In genomic region chr11:61016866-61017398, GRCm38 (mm10) we compare ENCODE assay signal across 19 mouse cellular contexts. TPM values are rescaled to one million over a fixed set of nuclear protein-coding genes. Genes with fewer than 3 reads are reported as not detected.
DNase-seq lines count a peak whose midpoint lies in the region; ATAC-seq and TF ChIP-seq lines count a peak whose summit lies in the region.
"Had no signal": no experiment of that assay in that cellular context is flagged by ENCODE, and none has a peak within 500 bp of the region (broad histone marks: within the 10 kb centered on the region; RNA-seq: fewer than 3 reads in every experiment).

No protein-coding gene starts in this region.

- no peaks in the 10 kb centered on the region for H3K9me3 ChIP-seq in embryonic facial prominence, embryonic 14.5 days (ENCODE audit: control insufficient read depth, low read length)
- H3K9me3 ChIP-seq in heart, embryonic 16.5 days (replicated peaks; ENCODE audit: control insufficient read depth, low read length) = no peaks in the 10 kb centered on the region
- H3K9me3 ChIP-seq: limb, embryonic 12.5 days; liver, embryonic 12.5 days had no signal

- no peaks in the 10 kb centered on the region for H3K27me3 ChIP-seq in heart, adult 2 months (ENCODE audit: control insufficient read depth, insufficient read depth, low read length)
- peaks cover 17% of the 10 kb centered on the region for H3K27me3 ChIP-seq in embryonic facial prominence, embryonic 14.5 days (replicated peaks; ENCODE audit: control insufficient read depth, insufficient read depth, low read length)
- peaks cover 25% of the 10 kb centered on the region for H3K27me3 ChIP-seq in heart, embryonic 16.5 days (ENCODE audit: control insufficient read depth, insufficient read depth, low read length)

- no peaks in the 10 kb centered on the region for H3K79me2 ChIP-seq in heart, adult 2 months (replicated peaks; ENCODE audit: control insufficient read depth, insufficient read depth, low read length)

- no peaks in the 10 kb centered on the region for H3K36me3 ChIP-seq in heart, adult 2 months (ENCODE audit: control insufficient read depth, insufficient read depth, low read length)
- H3K36me3 ChIP-seq in embryonic facial prominence, embryonic 14.5 days (ENCODE audit: control insufficient read depth, insufficient read depth, low read length) = no peaks in the 10 kb centered on the region
- H3K36me3 ChIP-seq in heart, embryonic 16.5 days (ENCODE audit: control insufficient read depth, insufficient read depth) = no peaks in the 10 kb centered on the region
- H3K36me3 ChIP-seq: limb, embryonic 12.5 days; liver, embryonic 12.5 days had no signal

- H3K9ac ChIP-seq in heart, adult 2 months (ENCODE audit: low read depth, low read length) = 0 out of 2 replicates have a peak overlapping the region, but pooled peaks have one; percentile 22
- no peak overlapping the region for H3K9ac ChIP-seq in embryonic facial prominence, embryonic 14.5 days (ENCODE audit: low read depth, low read length)
- H3K9ac ChIP-seq in heart, embryonic 16.5 days (ENCODE audit: low read length) = peak overlapping the region; percentile 67
- H3K9ac ChIP-seq: hindbrain, embryonic 14.5 days; limb, embryonic 12.5 days; liver, embryonic 12.5 days had no signal

- intact Hi-C loops in heart, adult 2 months (cut with DNase I) = no loop called here
- intact Hi-C loops in heart, postnatal 25 days (cut with DNase I) = no loop called here
- intact Hi-C loops in left cerebral cortex, postnatal 36 days (cut with DNase I) = no loop called here

- H3K4me1 ChIP-seq in heart, adult 2 months (ENCODE audit: control insufficient read depth, insufficient read depth, low read length) = peaks cover 3% of the 10 kb centered on the region; the same call in 1 of the 2 replicates
- peaks cover 9% of the 10 kb centered on the region for H3K4me1 ChIP-seq in embryonic facial prominence, embryonic 14.5 days (ENCODE audit: control insufficient read depth, insufficient read depth, low read length)
- peaks cover 17% of the 10 kb centered on the region for H3K4me1 ChIP-seq in heart, embryonic 16.5 days (ENCODE audit: control insufficient read depth, insufficient read depth, low read length)

- no peak for ATAC-seq in embryonic facial prominence, embryonic 14.5 days (ENCODE audit: low read depth)
- ATAC-seq in heart, embryonic 16.5 days (replicated peaks; ENCODE audit: extremely low read depth, insufficient read depth, low FRiP score) = peak; percentile 43; the same call in 1 of the 2 replicates
- ATAC-seq: forebrain, embryonic 14.5 days; liver, embryonic 12.5 days had no signal

- DNase-seq in heart, adult 2 months = peak; percentile 39 to 44
- no peak for DNase-seq in heart, postnatal 25 days (ENCODE audit: low spot score)
- DNase-seq in embryo, embryonic 9.5 days (ENCODE audit: extremely low spot score) = peak; percentile 17
- peak; percentile 35 for DNase-seq in embryonic facial prominence, embryonic 14.5 days (ENCODE audit: low spot score)
- no peak for DNase-seq in adrenal gland, postnatal 10 days
- DNase-seq in left cerebral cortex, postnatal 36 days (ENCODE audit: low spot score in 2 of 2) = no peak
- DNase-seq: cerebellum, adult 9-10 months; kidney, adult 8-10 months; kidney, postnatal 25 days; layer of hippocampus, adult 9-11 months; lung, adult 2 months; thymus, postnatal 25 days had no signal

- no peak overlapping the region for H3K4me2 ChIP-seq in embryonic facial prominence, embryonic 14.5 days (ENCODE audit: low read depth, low read length)
- H3K4me2 ChIP-seq in heart, embryonic 16.5 days (ENCODE audit: low read depth, low read length) = peak overlapping the region; percentile 25; the same call in 1 of the 2 replicates
- H3K4me2 ChIP-seq: hindbrain, embryonic 14.5 days; limb, embryonic 12.5 days; liver, embryonic 12.5 days had no signal

- H3K27ac ChIP-seq in heart, adult 2 months = peak overlapping the region; percentile 69
- no peak overlapping the region for H3K27ac ChIP-seq in embryonic facial prominence, embryonic 14.5 days (replicated peaks; ENCODE audit: low read depth, low read length)
- peak overlapping the region; percentile 90 for H3K27ac ChIP-seq in heart, embryonic 16.5 days (ENCODE audit: low read length)
- H3K27ac ChIP-seq: hindbrain, embryonic 14.5 days; limb, embryonic 12.5 days; liver, embryonic 12.5 days had no signal

- TF ChIP-seq EP300 in heart, adult 2 months (IDR thresholded peaks at IDR 0.05; ENCODE audit: insufficient read depth, low read depth, low read length) = no peak

- TF ChIP-seq CTCF in heart, adult 2 months (IDR thresholded peaks at IDR 0.05) = no peak

- H3K4me3 ChIP-seq in heart, adult 2 months = no peak overlapping the region
- no peak overlapping the region for H3K4me3 ChIP-seq in embryonic facial prominence, embryonic 14.5 days (ENCODE audit: low read depth, low read length)
- no peak overlapping the region for H3K4me3 ChIP-seq in heart, embryonic 16.5 days (ENCODE audit: low read length)
- H3K4me3 ChIP-seq: erythroblast, embryonic 14.5 days; limb, embryonic 12.5 days; liver, embryonic 12.5 days; megakaryocyte, embryonic 14.5 days had no signal

- WGBS in heart, adult 2 months = 26% methylated on average over 8 of the region's 8 CpGs
- WGBS in embryonic facial prominence, embryonic 14.5 days = 28% methylated on average over 4 of the region's 8 CpGs
- WGBS in heart, embryonic 16.5 days = 20% methylated on average over 8 of the region's 8 CpGs

- no peak for TF ChIP-seq POLR2A in heart, adult 2 months (IDR thresholded peaks at IDR 0.05; ENCODE audit: insufficient read depth, low read depth, low read length)

RNA-seq across cellular contexts. Expression of gene Kcnj12, which starts 5.4 kb away (rescaled TPM):
- 10 to 100 TPM; 26.7 to 35.7 TPM for total RNA-seq in heart, adult 2 months (2021)
- 29.5 and 42.6 TPM in 2 replicates for polyA plus RNA-seq in heart, adult 2 months (2012; rRNA removed)
- 10 to 100 TPM; 25.2 to 28.6 TPM for total RNA-seq in heart, postnatal 25 days (2021)
- polyA plus RNA-seq in embryonic facial prominence, embryonic 14.5 days (2014; fragmentation: Nextera tagmentation; extraction: Ambion mirVana) = 1.5 and 1.6 TPM in 2 replicates
- polyA plus RNA-seq in heart, embryonic 16.5 days (2015; fragmentation: Nextera tagmentation; extraction: Ambion mirVana) = 5.7 and 5.9 TPM in 2 replicates
- total RNA-seq in adrenal gland, postnatal 10 days (2021) = 1 to 10 TPM; 2.3 to 2.9 TPM
- 10 to 100 TPM; 17.9 to 18.2 TPM for total RNA-seq in left cerebral cortex, postnatal 36 days (2021)

Comparison
In these comparisons a context has a peak if more than half of its experiments do, and no peak if none do; other contexts are left out.
1. DNase-seq: peak in heart, adult 2 months (2 of 2), embryo, embryonic 9.5 days (single experiment) and embryonic facial prominence, embryonic 14.5 days (single experiment); none in heart, postnatal 25 days (single experiment), adrenal gland, postnatal 10 days (single experiment) and left cerebral cortex, postnatal 36 days (0 of 2).
2. RNA of gene Kcnj12, which starts 5.4 kb away (total RNA-seq): 26.7 to 35.7 TPM in heart, adult 2 months, 25.2 to 28.6 TPM in heart, postnatal 25 days and 17.9 to 18.2 TPM in left cerebral cortex, postnatal 36 days; 2.3 to 2.9 TPM in adrenal gland, postnatal 10 days; every median in the first group is over 4 times any median in the second.